Mouse (Mus musculus) CD4-positive naive resting alpha-beta T cell, adult 76 days (primary cell): ENCODE results near the gene Plscr4. TPM values are rescaled to one million over a fixed set of nuclear protein-coding genes. Genes with fewer than 3 reads are reported as not detected.

Experiments
- total RNA-seq: library from RNA; stranded (reverse); gene quantifications from one replicate; pipeline ENCODE4 v1.2.4, GENCODE M21; 2023

Plscr4 gene
- not detected for total RNA-seq

GRCm38 (mm10) chr9:92457261-92458058 is at the start of gene Plscr4:
Plscr4 (plus strand) TSS chr9:92457373.

Other genes starting within 250 kb of the Plscr4 start
- gene Plscr1, start 207.6 kb upstream of the Plscr4 start, total RNA-seq = 1.6 TPM
- gene Plscr2, start 181.8 kb upstream of the Plscr4 start, total RNA-seq = not detected
- gene 1700057G04Rik, start 148.0 kb upstream of the Plscr4 start, total RNA-seq = not detected
- 0.47 TPM for gene Plod2, start 84.8 kb downstream of the Plscr4 start, total RNA-seq